Mouse (Mus musculus) adrenal gland, postnatal 25 days (tissue): ENCODE results near the gene B4galt5. TPM values are rescaled to one million over a fixed set of nuclear protein-coding genes. Genes with fewer than 3 reads are reported as not detected.
A peak's percentile ranks its signal among the peaks of the same experiment; 100 is the strongest.

ENCODE experiments used
- DNase-seq: peaks from one replicate; pipeline ENCODE4 v3.0.0; 2021; ENCODE audit warnings: mixed read lengths
- total RNA-seq: library from RNA; stranded (reverse); gene quantifications from 2 replicates; pipeline ENCODE4 v1.2.3, GENCODE M21; 2021

B4galt5 gene
- total RNA-seq, 1 experiment from 2014 or later, result 72.9 TPM

DNA sequence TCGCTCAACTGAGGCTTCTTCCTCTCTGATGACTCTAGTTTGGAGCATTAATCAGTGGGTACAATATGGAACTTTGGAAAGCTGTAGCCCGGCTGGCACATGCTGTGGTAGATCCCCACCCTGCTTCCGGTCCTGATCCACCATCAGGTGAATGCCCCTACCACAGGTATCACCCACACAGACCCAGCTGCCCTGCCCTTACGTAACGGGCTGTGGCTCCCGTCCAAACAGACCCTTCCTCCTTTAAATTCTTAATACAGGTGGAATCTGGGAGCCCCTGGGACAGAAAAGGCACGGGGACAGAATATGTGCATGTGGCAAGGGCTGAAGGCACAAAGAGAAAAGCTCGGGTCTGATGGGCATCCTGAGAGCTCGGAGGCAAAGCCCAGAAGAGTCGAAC, 73.1 kb downstream of the B4galt5 start:
- DNase-seq, result no peak

DNA sequence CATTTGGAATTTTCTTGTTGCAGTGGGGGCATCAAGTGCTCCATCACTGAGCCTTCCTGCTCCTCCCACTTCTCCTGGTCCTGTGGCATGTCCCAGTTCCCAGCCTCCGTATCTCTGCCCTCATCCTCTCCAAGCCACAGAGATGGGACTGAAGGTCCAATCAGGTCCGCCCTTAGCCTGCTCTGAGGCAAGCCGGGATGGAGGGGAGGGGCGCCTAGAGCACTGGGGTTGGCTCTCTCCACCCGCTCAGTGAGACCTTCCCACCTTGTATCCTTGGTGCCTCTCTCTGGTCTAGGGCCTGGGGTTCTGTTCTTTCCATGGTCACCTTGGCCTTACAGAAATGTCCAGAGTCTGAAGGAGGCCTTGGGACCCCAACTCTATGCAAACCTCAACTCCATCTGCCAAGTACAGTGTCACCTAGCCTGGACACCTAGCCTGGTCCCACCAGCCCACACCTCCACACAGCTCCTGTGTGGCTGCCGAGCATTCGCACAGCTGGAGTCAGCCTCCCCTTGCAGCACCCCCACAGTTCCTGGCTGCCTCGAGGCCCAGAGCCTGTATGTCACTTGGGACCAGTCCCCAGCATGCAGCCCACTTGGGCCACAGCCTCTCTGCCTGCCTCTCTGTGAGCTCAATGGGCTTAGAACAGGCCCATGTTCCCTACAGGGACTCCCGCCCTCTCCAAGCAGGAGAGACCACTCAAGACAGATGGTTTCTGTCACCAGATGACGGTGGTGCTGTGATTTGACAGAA, 74.1 kb downstream of the B4galt5 start:
- no peak for DNase-seq

DNA sequence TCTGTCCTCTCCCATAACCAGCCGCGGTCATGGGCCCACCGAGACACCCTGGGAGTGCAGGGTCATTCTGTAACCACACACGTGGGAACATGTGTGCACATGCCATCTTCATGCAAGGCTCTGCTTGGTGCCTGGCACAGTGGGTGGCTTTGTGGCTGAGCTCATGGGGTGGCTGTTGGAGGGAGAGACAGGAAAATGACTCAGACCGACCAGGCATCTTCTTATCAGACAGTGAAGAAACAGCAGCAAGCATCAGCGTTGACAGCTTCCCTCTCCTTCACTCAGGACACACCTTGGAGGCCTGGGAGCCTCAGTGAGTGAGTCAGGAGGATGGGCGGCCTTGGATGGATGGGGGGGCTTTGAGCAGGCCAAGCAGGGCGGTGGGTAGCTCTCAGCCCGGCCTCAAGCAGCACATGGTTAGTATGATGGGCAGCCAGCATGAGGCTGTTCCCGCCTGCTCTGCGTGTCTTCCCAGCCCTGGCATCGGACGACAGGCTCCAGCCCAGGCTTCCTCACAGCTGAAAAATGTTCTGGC, 75.7 kb downstream of the B4galt5 start:
- DNase-seq, result no peak

DNA sequence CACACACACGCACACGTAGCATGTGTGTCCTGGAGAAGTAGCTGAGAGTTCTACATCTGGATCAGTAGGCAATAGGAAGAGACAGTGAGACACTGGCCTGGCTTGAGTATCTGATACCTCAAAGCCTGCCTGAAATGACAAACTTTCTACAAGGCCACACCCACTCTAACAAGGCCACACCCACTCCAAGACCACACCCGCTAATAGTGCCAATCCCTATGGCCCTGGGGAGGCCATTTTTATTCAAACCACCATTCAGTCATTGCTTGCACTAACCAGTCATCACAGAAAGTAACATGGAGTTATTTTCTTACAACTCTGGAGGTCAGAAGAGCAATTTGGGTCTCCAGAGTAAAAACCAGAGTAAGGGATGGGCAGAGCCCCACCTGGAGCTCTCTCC, 76.3 kb downstream of the B4galt5 start:
- DNase-seq, result no peak

DNA sequence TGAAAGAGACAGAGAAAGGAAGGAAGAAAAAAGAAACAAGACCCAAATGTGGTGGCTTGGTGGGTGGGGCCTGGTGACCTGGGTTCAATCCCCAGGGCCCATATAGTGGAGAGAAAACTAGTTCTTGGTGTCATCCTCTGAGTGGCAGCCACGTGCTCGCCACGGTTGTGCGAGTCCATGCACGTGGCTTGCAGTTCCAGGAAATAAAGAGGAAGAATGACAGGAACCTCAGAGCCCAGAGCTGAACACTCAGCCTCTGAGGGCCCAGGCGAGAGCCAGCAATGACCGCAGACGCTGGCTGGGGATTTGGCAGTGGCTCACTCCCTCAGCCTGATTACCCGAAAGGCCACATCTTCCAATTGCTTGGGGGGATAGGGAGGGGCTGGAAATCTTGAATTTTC, 77.9 kb downstream of the B4galt5 start:
- no peak for DNase-seq

DNA sequence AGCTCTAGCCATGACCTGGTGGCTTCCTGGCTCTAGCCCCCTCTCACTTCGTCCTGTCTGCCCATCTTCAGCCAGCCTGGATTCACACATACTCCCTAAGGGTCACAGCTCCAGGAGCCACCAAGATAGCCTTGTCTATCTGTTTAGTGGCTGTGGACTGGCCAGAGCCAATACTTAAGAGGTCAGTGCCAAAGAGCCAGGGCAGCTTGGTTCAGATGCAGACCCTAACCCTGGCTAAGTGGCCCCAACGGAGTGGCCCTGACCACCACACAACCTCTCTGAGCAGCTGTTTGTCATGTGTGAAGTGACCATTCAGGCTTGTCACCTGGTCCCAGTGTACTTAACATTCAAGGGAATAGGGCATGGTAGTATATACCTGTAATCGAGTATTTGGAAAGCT, 78.5 kb downstream of the B4galt5 start:
- DNase-seq, result no peak

DNA sequence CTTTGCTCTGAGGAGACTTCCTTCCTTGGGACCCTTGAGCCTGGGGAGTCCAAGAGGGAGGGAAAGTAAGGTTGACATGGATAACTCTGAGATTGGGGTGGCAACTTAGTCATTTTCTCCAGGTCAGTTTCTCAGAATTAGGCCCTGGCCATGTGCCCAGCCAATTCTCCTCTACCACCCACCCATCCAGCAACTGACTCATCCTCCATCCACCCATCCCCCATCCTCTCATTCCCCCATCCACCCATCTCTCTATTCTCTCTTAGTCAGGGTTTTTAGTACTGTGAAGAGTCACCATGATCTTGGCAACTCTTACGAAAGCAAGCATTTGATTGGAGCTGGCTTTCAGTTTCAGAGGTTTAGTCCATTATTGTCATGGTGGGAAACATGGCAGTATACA, 80.3 kb downstream of the B4galt5 start:
- DNase-seq, result no peak

DNA sequence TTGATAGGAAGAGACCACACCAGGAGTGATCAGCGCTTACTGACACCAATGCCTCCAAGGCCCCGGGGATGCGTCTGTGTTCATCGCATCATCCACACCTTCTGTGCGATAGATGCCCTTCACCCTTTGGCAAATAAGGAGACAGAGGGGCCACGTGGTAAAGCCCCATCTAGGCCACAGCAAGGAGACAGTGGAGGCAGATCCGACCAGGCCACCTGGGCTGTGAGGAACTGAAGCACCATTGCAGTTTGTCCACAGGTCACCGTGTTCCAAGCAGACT, 80.6 kb downstream of the B4galt5 start:
- no peak for DNase-seq

DNA sequence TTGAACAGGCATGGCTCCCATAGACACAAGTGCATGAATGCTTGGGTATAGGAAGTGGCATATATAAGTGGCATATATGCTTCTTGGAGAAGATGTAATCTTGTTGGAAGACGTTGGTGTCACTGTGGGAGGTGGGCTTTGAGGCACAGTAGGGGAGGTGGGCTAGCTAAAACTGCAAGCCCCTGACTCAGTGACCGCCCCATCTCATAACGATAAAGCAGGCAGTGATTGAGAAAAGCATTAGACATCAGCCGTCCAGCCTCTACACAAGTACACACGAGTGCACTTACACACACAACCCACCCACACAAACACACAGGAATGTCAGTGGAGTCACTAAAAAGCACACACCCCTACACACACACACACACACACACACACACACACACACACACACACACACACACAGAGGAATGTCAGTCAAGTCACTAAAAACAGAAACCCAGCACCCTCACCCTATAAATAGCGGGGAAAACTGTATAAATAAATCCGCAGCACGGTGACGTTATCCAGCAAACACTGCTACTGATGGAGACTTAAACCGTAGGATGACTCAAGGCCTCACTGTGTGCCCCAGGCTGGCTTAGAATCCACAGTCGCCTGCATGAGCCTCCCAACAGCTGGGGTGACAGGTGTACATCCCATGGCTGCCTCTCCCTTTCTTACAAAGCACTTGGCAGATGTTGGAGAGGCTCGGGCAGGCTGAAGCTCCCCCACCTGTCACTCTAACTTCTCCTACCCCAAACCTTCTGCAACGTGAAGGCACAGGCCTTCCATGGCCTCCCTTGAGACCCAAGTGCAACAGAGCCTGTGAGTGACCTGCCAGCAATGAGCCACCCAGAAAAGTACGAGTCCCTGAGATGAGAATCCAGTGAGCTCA, 81.2 kb downstream of the B4galt5 start:
- no peak for DNase-seq

DNA sequence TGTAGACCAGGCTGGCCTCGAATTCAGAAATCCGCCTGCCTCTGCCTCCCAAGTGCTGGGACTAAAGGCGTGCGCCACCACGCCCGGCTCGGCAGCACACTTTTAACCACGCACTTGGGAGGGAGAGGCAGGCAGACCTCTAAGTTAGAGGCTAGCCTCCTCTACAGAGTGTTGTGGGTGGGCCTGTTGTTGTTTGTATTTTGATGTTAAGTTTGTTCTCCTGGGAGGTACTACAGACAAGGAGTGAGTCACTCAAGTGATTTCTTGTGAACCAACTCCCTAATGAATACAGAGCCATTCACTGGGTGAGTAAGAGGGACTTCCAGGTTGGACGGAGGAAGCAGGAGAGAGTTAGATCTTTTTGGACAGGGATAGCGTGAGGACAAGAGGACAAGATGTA, 82.8 kb downstream of the B4galt5 start:
- no peak for DNase-seq

DNA sequence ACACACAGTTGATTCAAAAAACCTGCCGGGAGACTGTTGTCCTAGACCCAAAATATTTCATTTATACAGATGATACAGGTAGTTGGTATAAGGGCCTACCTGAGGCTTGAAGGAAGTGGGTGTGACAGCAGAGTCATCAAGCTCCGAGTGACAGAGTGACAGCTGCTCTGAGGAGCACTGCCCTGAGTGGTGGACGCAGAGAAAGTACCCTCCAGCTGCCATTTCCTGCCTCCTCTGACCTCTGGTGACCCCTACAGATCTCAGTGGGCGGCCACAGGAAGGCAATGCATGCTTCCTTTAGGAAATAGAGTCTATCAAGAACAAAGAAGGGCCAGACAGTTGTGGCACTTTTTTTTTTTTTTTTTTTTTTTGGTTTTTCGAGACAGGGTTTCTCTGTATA, 83.2 kb downstream of the B4galt5 start:
- DNase-seq, result no peak

DNA sequence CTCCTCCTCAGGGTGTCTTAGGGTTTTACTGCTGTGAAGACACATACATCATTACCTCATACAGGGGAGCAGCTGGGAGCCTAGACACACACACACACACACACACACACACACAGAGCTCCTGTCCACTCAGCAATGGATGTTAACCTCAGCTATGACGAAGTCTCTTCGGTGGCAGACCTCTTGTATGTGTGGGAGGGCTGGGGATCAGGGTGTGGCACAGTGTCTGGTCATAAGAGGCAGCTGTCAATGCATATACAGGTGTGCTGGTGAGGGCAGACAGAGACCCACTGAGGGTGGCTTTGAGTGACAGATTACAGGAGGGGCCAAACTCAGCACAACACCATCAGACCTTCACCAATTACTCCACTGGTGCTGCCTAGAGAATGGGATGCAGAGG, 84.0 kb downstream of the B4galt5 start:
- DNase-seq, result no peak

DNA sequence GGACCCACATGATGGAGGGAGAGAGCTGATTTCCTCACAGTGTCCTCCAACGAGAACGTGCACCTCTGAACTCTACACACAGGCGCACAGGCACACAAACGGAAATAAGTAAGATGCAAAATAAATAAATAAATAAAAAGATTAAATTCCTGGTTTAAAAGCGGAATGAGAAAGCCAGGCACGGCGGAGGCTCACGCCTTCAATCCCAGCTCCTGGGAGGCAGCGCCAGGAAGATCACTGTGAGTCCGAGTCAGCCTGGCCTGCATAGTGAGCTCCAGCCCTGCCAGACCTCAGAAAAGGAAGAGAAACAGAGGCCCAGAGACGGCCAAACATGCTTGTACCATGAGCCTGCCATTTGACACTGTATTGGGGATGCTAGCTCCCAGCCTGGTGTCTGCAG, 85.1 kb downstream of the B4galt5 start:
- no peak for DNase-seq

DNA sequence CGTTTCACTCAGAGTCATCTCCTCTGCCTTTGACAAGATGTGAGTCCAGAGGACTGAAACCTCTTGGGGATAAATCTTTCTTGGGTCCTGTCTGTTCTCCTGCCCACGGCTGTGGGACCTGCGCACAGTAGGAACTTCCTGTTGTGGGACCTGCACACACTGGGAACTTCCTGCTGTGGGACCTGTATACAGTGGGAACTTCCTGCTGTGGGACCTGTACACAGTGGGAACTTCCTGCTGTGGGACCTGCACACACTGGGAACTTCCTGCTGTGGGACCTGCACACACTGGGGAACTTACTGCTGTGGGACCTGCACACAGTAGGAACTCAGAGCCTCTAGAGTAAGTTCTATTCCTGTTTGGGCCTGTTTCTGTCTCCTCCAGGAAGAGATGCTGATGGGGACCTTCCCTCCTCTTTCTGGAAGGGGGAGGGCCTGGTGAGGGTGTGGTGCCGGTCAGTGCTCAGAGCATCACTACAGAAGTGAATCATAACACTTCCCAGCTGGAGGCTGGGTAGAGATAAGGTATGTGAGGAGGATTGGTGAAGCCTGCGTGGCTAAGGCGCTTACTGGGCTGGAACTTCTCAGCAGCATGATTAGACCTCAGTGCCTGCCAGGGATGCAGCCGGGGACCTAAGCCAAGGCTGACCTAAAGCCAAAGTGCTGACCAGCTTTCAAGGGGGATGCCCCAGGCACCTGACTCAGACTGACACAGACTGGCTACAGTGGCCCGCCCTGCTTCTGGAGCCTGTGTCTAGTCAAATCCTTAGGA, 85.8 kb downstream of the B4galt5 start:
- DNase-seq, result no peak

DNA sequence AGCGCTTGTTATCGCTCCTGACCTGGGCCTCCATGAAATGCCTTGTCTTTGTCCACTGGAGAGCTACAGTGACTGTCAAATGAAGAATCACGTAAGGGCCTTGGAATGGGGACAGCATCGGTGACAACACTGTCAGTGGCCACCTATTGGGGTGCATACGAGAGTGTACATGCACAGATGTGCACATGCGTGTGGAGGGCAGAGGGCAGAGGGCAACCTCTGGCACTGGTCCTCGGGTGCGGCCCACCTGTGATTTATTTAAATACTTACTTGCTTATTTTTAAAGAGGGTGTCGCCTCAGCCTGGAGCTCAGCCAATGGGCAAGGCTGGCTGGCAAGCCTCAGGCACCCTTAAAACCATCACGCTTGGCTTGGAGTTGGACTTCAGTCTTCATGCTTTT, 86.5 kb downstream of the B4galt5 start:
- no peak for DNase-seq

DNA sequence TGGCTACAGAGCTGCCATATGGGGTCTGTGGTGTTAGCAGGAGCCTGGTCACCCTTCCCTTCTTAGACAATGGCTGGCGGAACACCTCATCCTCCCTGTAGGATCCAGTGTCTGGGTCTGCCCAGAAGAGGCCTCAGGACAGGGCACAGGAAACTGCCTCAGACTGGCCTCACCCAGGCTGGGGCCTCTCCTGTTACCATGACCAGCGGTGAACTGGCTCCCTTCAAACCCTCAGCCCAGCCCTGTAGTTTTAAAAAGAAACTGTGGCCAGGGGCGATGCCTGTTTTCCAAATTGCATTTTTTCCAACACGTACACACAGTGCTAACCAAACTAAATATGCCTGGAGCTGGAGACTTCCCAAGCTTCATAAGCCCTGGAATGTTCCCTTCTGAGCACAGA, 87.9 kb downstream of the B4galt5 start:
- no peak for DNase-seq

DNA sequence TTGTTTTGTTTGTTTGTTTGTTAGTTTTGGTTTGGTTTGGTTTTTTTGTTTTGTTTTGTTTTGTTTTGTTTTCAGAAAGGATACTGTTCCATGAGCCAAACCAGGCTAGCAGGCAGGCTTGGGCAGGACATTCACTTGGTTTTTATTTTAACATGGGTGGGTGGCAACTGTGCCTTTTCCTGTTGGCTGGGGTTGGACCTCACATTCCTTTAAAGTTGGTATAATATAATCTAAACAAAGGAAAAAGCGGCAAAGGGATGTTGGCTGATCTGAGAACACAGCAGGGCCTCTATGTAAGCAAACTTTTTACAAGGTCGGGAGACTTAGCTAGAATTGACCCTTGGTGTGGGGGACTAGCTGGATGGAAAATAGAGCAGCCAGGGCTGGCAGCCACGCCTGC, 91.2 kb downstream of the B4galt5 start:
- no peak for DNase-seq

DNA sequence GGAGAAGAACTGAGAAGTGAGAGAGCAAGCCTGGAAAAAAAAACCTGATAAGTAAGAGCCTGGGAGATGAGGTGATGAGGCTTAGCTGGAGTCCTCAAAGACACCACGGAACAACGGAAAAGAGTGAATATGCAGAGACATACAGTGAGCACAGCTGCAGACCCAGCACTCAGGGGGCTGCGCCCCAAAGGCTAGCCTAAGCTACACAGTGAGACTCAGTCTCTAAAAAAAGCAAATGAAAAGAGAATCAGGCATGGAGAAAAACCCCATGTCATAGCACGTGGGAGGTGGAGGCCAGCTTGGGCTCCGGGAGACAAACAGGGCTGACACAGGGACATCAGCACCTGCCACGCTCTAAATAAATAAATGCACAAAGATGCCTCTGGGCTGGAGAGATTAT, 94.2 kb downstream of the B4galt5 start:
- DNase-seq, result no peak

DNA sequence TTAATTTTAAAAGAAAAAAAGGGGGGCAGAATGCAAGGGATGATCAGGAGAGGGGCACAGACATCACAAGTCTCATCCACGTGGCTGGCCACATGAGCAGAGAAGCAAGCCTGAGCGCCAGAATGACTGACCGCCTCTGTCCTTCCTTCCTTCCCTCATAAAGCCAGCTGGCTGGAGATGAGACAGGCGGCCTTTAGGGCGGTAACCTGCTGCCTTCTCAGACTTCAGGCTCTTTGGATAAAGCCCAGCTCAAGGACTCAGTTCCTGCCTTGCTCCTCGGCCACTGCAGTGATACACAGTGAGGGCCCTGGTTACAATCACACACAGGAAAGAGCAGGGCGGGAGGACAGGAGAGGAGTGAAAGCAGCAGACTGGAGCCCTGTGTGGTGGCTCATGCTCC, 94.8 kb downstream of the B4galt5 start:
- DNase-seq, result peak; percentile 74

DNA sequence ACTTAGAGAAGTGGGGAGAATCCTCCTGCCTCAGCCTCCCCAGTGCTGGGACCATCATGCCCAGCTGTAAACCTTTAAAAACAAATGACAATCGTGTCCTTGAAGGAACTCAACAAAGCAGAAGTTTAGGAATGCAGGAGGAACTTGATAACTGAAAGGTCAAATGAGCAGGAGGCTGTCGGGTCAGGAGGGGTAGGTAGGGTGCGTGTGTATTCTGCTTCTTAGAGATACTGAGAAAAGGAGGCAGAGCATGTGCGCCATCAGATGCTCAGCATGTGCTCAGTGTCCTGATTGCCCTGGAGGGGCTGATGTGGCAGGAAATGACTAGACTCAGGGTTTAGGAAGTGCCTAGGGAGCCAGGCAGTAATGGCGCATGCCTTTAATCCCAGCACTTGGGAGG, 95.5 kb downstream of the B4galt5 start:
- no peak for DNase-seq

DNA sequence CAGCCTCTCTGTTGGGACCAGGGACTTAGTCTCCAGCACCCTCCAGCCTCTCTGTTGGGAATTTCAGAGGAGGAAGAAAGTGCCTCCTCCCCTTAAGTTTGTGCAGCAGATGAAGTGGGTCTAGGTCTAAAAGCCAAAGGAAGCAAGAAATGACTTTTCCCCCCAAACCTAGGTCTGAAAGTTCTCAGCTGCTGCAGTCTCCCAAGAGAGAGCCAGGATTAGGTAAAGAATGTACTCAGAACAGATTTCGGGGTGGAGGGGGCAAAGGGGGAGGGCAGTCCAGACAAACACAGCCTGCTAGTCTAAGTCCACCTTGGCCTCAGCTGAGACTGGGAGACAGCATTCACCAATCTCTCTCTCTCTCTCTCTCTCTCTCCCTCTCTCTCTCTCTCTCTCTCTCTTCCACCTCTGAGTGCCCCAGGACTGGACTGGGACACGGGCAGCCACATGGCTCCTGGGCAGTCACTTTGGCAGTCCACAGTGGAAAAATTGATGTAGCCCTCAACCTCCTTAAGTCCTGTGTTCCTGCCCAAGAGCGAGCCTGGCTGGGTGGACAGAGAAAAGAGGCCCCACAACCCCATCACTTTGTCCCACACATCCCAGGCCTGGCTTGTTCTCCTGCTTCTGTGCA, 96.8 kb downstream of the B4galt5 start:
- no peak for DNase-seq

DNA sequence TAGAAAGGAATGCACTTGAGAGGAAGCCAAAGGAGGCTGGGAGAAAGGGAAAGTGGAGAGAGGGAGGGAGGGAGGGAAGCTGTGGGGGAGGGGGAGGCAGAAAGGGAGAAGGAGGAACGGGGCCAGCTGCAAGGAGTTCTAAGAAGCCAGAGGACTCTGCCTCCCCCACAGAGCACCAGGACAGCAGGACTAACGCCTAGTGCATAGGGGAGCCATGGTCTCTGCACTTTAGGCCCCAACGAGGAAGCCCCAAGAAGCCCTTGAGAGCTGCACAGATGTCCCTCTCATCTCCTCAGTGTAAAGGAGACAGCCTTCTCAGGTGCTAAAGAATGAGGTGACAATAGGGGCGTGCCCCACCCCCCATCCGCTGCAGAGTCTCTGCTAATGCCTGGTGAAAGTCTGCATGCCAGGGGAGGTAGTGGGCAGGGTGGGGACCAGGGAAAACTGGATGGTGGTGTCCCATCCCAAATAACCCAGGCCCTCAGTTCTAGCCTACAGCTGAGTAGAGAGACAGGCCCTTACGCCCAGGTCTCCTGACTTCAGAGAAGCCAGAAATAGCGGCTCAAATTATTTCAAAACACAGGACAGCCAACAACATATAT, 98.1 kb downstream of the B4galt5 start:
- peak; percentile 49 for DNase-seq
